Mouse (Mus musculus): ENCODE results near the gene Mns1. TPM values are rescaled to one million over a fixed set of nuclear protein-coding genes. Genes with fewer than 3 reads are reported as not detected.

The Mns1 gene
- total RNA-seq, 2 experiments from 2014 or later = 0.59 to 1.1 TPM

- TF ChIP-seq CTCF (IDR thresholded peaks at IDR 0.05) = no peak
- intact Hi-C loops (cut with DNase I) = loop anchor here (5.0 kb wide), 2 partner anchors 73 to 158 kb away; partner anchors contain the start of gene Rfx7
- H3K4me3 ChIP-seq = no peak overlapping the region
- DNase-seq (ENCODE audit: extremely low spot score in 1 of 2, low spot score in 2 of 2) = no peak
- H3K27ac ChIP-seq = no peak overlapping the region
These were observed 21.9 kb downstream of the Mns1 start for GRCm38 (mm10) chr9:72459703-72460102.

GRCm38 (mm10) chr9:72460767-72461166 lies 23.0 kb downstream of the Mns1 start:
- H3K27ac ChIP-seq = no peak overlapping the region
- intact Hi-C loops (cut with DNase I) = no loop called here

GRCm38 (mm10) chr9:72462427-72462826 lies 24.6 kb downstream of the Mns1 start:
- intact Hi-C loops (cut with DNase I) = no loop called here
- no peak overlapping the region for H3K27ac ChIP-seq
- no peak for TF ChIP-seq CTCF (IDR thresholded peaks at IDR 0.05)
- no peak overlapping the region for H3K4me3 ChIP-seq
- DNase-seq (ENCODE audit: extremely low spot score in 1 of 2, low spot score in 2 of 2) = no peak

More at GRCm38 (mm10) chr9:72460767-72461166, 23.0 kb downstream of the Mns1 start:
- no peak overlapping the region for H3K4me3 ChIP-seq
- no peak for TF ChIP-seq CTCF (IDR thresholded peaks at IDR 0.05)
- no peak for DNase-seq (ENCODE audit: extremely low spot score in 1 of 2, low spot score in 2 of 2)

GRCm38 (mm10) chr9:72464806-72465205 lies 27.0 kb downstream of the Mns1 start:
- intact Hi-C loops (cut with DNase I) = no loop called here
- DNase-seq (ENCODE audit: extremely low spot score in 1 of 2, low spot score in 2 of 2) = no peak
- no peak overlapping the region for H3K27ac ChIP-seq
- H3K4me3 ChIP-seq = no peak overlapping the region
- no peak for TF ChIP-seq CTCF (IDR thresholded peaks at IDR 0.05)

GRCm38 (mm10) chr9:72465754-72466181 lies 28.0 kb downstream of the Mns1 start:
- TF ChIP-seq CTCF (IDR thresholded peaks at IDR 0.05) = no peak
- intact Hi-C loops (cut with DNase I) = no loop called here
- Histone ChIP-seq H3K27ac (no peak overlapping the region), H3K4me3 (no peak overlapping the region)
- DNase-seq (ENCODE audit: extremely low spot score in 1 of 2, low spot score in 2 of 2) = no peak

GRCm38 (mm10) chr9:72467551-72468407 lies 30.0 kb downstream of the Mns1 start:
- peak; percentile 63 for TF ChIP-seq CTCF (IDR thresholded peaks at IDR 0.05)
- DNase-seq (ENCODE audit: extremely low spot score in 1 of 2, low spot score in 2 of 2) = no peak
- intact Hi-C loops (cut with DNase I) = no loop called here
- H3K27ac ChIP-seq = no peak overlapping the region
- H3K4me3 ChIP-seq = no peak overlapping the region

GRCm38 (mm10) chr9:72468616-72469015 lies 30.8 kb downstream of the Mns1 start:
- Histone ChIP-seq H3K27ac (no peak overlapping the region), H3K4me3 (no peak overlapping the region)
- intact Hi-C loops (cut with DNase I) = no loop called here
- DNase-seq (ENCODE audit: extremely low spot score in 1 of 2, low spot score in 2 of 2) = no peak
- TF ChIP-seq CTCF (IDR thresholded peaks at IDR 0.05) = no peak

- intact Hi-C loops (cut with DNase I) = no loop called here
- H3K27ac ChIP-seq = no peak overlapping the region
- DNase-seq (ENCODE audit: extremely low spot score in 1 of 2, low spot score in 2 of 2) = no peak
- H3K4me3 ChIP-seq = no peak overlapping the region
- no peak for TF ChIP-seq CTCF (IDR thresholded peaks at IDR 0.05)
These were observed 32.0 kb downstream of the Mns1 start for GRCm38 (mm10) chr9:72469851-72470250.

- intact Hi-C loops (cut with DNase I) = no loop called here
- no peak overlapping the region for H3K27ac ChIP-seq
- no peak for TF ChIP-seq CTCF (IDR thresholded peaks at IDR 0.05)
These were observed 37.7 kb downstream of the Mns1 start for GRCm38 (mm10) chr9:72475511-72475910.

GRCm38 (mm10) chr9:72477306-72477705 lies 39.5 kb downstream of the Mns1 start:
- intact Hi-C loops (cut with DNase I) = no loop called here
- no peak for DNase-seq (ENCODE audit: extremely low spot score in 1 of 2, low spot score in 2 of 2)
- Histone ChIP-seq H3K4me3 (no peak overlapping the region), H3K27ac (no peak overlapping the region)
- TF ChIP-seq CTCF (IDR thresholded peaks at IDR 0.05) = no peak

More at GRCm38 (mm10) chr9:72475511-72475910, 37.7 kb downstream of the Mns1 start:
- DNase-seq (ENCODE audit: extremely low spot score in 1 of 2, low spot score in 2 of 2) = peak; percentile 29 to 36
- no peak overlapping the region for H3K4me3 ChIP-seq

- no peak for TF ChIP-seq CTCF (IDR thresholded peaks at IDR 0.05)
- H3K4me3 ChIP-seq = no peak overlapping the region
- intact Hi-C loops (cut with DNase I) = no loop called here
- H3K27ac ChIP-seq = no peak overlapping the region
- no peak for DNase-seq (ENCODE audit: extremely low spot score in 1 of 2, low spot score in 2 of 2)
These were observed 41.5 kb downstream of the Mns1 start for GRCm38 (mm10) chr9:72479276-72479675.

- no peak for DNase-seq (ENCODE audit: extremely low spot score in 1 of 2, low spot score in 2 of 2)
- TF ChIP-seq CTCF (IDR thresholded peaks at IDR 0.05) = no peak
- Histone ChIP-seq H3K27ac (no peak overlapping the region), H3K4me3 (no peak overlapping the region)
- intact Hi-C loops (cut with DNase I) = no loop called here
These were observed 50.7 kb downstream of the Mns1 start for GRCm38 (mm10) chr9:72488523-72488922.

- no peak for DNase-seq (ENCODE audit: extremely low spot score in 1 of 2, low spot score in 2 of 2)
- Histone ChIP-seq H3K27ac (no peak overlapping the region), H3K4me3 (no peak overlapping the region)
- no peak for TF ChIP-seq CTCF (IDR thresholded peaks at IDR 0.05)
- intact Hi-C loops (cut with DNase I) = no loop called here
These were observed 51.3 kb downstream of the Mns1 start for GRCm38 (mm10) chr9:72489131-72489530.

Data from left cerebral cortex, adult 2 months (tissue).